Mouse (Mus musculus) frontal cortex, adult 2 months (tissue): ENCODE data around the gene Atad3a. TPM values are rescaled to one million over a fixed set of nuclear protein-coding genes. Genes with fewer than 3 reads are reported as not detected.
A peak's percentile ranks its signal among the peaks of the same experiment; 100 is the strongest.

Experiments
- DNase-seq, 2 experiments: peaks; one replicate each; pipeline ENCODE4 v3.0.0; 2022; ENCODE audit warnings: low spot score in 1 of 2; ENCODE audit errors: extremely low spot score in 1 of 2
- polyA plus RNA-seq: library from polyadenylated mRNA; depleted of rRNA; stranded (reverse); fragments of >200 nt; gene quantifications from 2 replicates; pipeline ENCODE4 v1.2.3, GENCODE M21; 2012; rRNA removed

Gene Atad3a
- polyA plus RNA-seq, 1 experiment = 95.8 TPM

DNA sequence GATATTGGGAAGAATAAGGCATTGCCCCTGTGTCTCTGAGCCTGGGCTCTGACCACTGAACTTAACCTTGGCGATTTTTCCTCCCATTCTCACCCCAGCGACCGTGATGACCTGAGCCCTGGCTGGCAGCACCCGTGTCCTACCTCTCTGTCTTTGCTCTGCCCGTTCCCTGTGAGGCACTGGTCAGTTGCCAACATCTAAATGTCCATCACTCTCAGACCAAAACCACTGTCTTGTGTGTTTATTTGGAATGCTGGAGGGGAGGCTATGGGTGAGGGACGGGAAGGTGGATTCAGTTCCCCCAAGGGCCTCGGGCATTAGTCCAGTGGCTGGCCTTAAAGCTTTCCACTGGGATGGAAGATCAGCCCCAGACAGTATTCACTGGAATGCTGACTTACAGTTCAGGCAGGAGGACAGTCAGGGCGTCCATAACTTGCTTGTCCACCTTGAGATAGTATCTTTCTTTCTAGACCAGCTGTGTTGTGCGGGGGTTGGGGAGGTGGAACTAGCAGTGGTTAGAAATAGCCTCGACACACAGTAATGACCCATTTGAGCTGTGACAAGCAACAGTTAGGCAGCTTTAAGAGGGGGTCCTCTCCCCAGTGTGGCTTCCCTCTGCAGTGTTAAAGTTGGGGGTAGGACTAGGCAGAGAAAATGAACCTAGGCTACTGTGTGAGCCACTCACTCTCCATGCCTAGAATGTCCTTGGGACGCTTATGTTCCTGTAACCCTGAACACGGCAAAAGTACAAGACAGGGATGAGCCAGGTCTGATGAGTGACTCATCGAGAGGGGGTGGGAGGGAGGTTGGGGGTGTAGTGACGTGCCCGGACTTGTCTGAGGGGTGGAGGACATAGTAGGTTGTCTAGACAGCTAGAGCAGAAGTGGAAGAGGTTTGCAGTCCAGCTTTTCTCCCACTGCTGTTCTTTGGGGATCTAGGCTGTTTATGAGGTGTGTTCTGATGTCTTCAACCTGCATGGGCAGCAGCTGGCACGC, 64.3 kb downstream of the Atad3a start:
- DNase-seq = peak in 1 of 2 experiments; percentile 32

DNA sequence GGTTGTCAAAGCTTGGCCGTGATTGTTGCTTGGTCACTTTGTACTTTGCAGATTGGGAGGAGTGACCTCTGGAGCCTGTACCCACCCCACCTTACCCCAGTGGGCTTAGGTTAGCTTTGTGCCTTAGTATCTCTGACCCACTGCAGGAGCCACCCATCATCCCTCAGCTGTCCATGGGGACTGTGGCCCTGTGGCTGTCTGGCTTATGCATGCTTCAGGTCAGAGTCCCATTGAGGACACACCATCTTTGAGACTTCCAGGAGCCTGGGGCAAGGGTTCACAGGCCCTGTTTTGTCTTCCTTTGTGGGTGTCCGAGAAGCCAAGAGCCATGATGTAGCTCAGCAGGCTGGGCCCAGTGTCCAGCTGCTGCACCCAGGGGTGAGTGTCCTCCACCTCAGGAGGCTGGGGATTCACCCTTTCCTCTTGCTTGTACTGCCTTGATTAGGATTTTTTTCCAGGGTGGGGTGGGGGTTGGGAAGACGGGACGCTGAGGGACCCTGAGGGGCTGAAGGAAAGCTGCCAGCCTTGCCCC, 65.3 kb downstream of the Atad3a start:
- no peak for DNase-seq

GRCm38 (mm10) chr4:155694482-155695401, 66.2 kb downstream of the Atad3a start:
- DNase-seq = peak; percentile 57 to 83

DNA sequence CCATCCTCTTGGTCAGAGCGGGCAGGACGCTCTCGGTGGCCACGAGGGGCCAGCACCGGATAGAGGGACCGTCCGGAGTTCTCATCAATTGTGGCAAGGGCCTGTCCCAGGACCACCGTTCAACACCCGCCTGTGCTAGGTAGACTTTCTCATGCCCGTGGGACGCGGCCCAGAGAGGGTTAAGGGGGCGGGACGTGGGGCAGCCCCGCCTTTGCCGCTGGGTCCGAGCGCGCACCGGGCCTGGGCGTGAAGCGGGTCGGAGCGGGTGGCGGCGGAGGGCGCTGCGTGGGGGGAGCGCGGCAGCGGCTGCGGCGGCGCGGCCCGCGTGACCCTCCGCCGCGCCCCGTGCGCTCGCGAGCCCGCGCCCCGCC, 66.8 kb downstream of the Atad3a start, which contains the start of gene Fndc10:
Gene Fndc10, plus strand, starts transcription at position 232 of the 371 bp plus-strand sequence.
- DNase-seq = peak in 1 of 2 experiments; percentile 76

DNA sequence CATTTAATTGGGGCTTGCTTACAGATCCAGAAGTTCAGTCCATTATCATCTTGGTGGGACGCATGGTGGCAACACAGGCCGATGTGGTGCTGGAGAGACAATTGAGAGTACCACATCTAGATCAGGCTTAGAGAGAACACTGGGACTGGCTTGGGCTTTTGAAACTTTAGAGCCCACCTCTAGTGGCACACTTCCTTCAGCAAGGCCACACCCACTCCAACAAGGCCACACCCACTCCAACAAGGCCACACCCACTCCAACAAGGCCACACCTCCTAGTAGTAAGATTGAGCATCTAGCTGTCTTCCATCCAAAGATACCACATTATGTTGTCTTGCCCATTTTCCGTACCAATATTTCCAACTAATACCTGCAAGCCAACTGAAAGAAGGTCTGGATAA, 68.5 kb downstream of the Atad3a start:
- DNase-seq = no peak

Other genes with a start within 250 kb of the Atad3a start
- 71.2 and 72.4 TPM in 2 replicates for gene Nadk, start 198.7 kb downstream of the Atad3a start, polyA plus RNA-seq
- gene Slc35e2, start 159.7 kb downstream of the Atad3a start, polyA plus RNA-seq = 19.6 and 20.6 TPM in 2 replicates
- 60.7 and 65.4 TPM in 2 replicates for gene Cdk11b, start 136.2 kb downstream of the Atad3a start, polyA plus RNA-seq
- gene Gm10563, start 115.7 kb downstream of the Atad3a start, polyA plus RNA-seq = not detected in 2 replicates
- 4.6 TPM in 2 replicates for gene Mmp23, start 107.7 kb downstream of the Atad3a start, polyA plus RNA-seq
- gene Mib2, start 91.9 kb downstream of the Atad3a start, polyA plus RNA-seq = 136 and 143 TPM in 2 replicates
- 52.0 and 57.4 TPM in 2 replicates for gene Fndc10, start 66.8 kb downstream of the Atad3a start, polyA plus RNA-seq
- 134 and 142 TPM in 2 replicates for gene Ssu72, start 56.3 kb downstream of the Atad3a start, polyA plus RNA-seq
- gene Tmem240, start 26.3 kb downstream of the Atad3a start, polyA plus RNA-seq = 62.9 and 63.6 TPM in 2 replicates
- 30.7 and 31.8 TPM in 2 replicates for gene Vwa1, start 13.6 kb upstream of the Atad3a start, polyA plus RNA-seq
- gene Tmem88b, start 24.8 kb upstream of the Atad3a start, polyA plus RNA-seq = 24.2 and 26.8 TPM in 2 replicates
- gene Ankrd65, start 29.3 kb upstream of the Atad3a start, polyA plus RNA-seq = not detected in 2 replicates
- gene Mrpl20, start 41.8 kb upstream of the Atad3a start, polyA plus RNA-seq = 101 and 116 TPM in 2 replicates
- 127 and 144 TPM in 2 replicates for gene Ccnl2, start 51.4 kb upstream of the Atad3a start, polyA plus RNA-seq
- gene Aurkaip1, start 70.2 kb upstream of the Atad3a start, polyA plus RNA-seq = 126 and 131 TPM in 2 replicates
- 19.0 and 19.3 TPM in 2 replicates for gene Mxra8, start 78.6 kb upstream of the Atad3a start, polyA plus RNA-seq
- gene Dvl1, start 86.3 kb upstream of the Atad3a start, polyA plus RNA-seq = 129 and 134 TPM in 2 replicates
- gene Tas1r3, start 102.3 kb upstream of the Atad3a start, polyA plus RNA-seq = 0.36 and 0.38 TPM in 2 replicates
- 19.6 and 22.3 TPM in 2 replicates for gene Cptp, start 108.3 kb upstream of the Atad3a start, polyA plus RNA-seq
- 36.9 and 41.1 TPM in 2 replicates for gene Ints11, start 108.5 kb upstream of the Atad3a start, polyA plus RNA-seq
- 86.6 and 87.9 TPM in 2 replicates for gene Pusl1, start 130.7 kb upstream of the Atad3a start, polyA plus RNA-seq
- 101 and 109 TPM in 2 replicates for gene Acap3, start 130.7 kb upstream of the Atad3a start, polyA plus RNA-seq
- gene Ube2j2, start 182.7 kb upstream of the Atad3a start, polyA plus RNA-seq = 69.5 and 70.8 TPM in 2 replicates
- 14.3 and 17.1 TPM in 2 replicates for gene C1qtnf12, start 201.2 kb upstream of the Atad3a start, polyA plus RNA-seq
- gene B3galt6, start 231.6 kb upstream of the Atad3a start, polyA plus RNA-seq = 9.7 and 10.6 TPM in 2 replicates
- 123 and 128 TPM in 2 replicates for gene Sdf4, start 231.8 kb upstream of the Atad3a start, polyA plus RNA-seq